Mouse (Mus musculus) frontal cortex, adult (tissue): ENCODE measurements at regions not wholly inside any gene's neighbourhood (a gene's known extent, or its start where the extent isn't known, plus 50 kb on each side); places are given as distances from the start of the nearest gene placed in this dataset.
A peak's percentile ranks its signal among the peaks of the same experiment; 100 is the strongest.

Experiments used
- ATAC-seq: cut with Nextera tagmentation; 2 replicates; pipeline ENCODE4 v1.9.2; 2017; ENCODE audit warnings: mild to moderate bottlenecking, moderate library complexity, mixed read lengths; ENCODE audit not compliant: low TSS enrichment

GRCm38 (mm10) chr19:42673133-42673532, 60.5 kb upstream of the Loxl4 start:
- peak; percentile 55 for ATAC-seq

GRCm38 (mm10) chr19:42669886-42670285, 57.3 kb upstream of the Loxl4 start:
- no peak for ATAC-seq

- ATAC-seq = no peak
Measured at GRCm38 (mm10) chr19:42668385-42669098, 55.9 kb upstream of the Loxl4 start.

GRCm38 (mm10) chr19:42666906-42667305, 54.3 kb upstream of the Loxl4 start:
- no peak for ATAC-seq
